Mouse (Mus musculus) ES-Bruce4 (cell line): ENCODE measurements around the gene Ttc21b. TPM values are rescaled to one million over a fixed set of nuclear protein-coding genes. Genes with fewer than 3 reads are reported as not detected.
A peak's percentile ranks its signal among the peaks of the same experiment; 100 is the strongest.

Source experiments
- H3K27ac ChIP-seq: 2 replicates; pipeline ENCODE4 v1.5.1; 2012; ENCODE audit warnings: low read length, inconsistent platforms; ENCODE audit not compliant: insufficient read depth
- H3K27me3 ChIP-seq: 2 replicates; pipeline ENCODE4 v1.6.1; 2012; ENCODE audit warnings: mild to moderate bottlenecking, low read length, inconsistent platforms; ENCODE audit not compliant: control insufficient read depth, poor library complexity, insufficient read depth, severe bottlenecking
- H3K36me3 ChIP-seq: 2 replicates; pipeline ENCODE4 v1.6.1; 2012; ENCODE audit warnings: inconsistent platforms, mild to moderate bottlenecking, low read length, moderate library complexity; ENCODE audit not compliant: control insufficient read depth, poor library complexity, insufficient read depth, severe bottlenecking
- H3K4me1 ChIP-seq: one replicate; pipeline ENCODE4 v1.8.1; 2011; ENCODE audit warnings: low read length; ENCODE audit not compliant: control insufficient read depth, insufficient read depth
- H3K4me3 ChIP-seq: 2 replicates; pipeline ENCODE4 v1.5.1; 2011; ENCODE audit warnings: low read depth, mild to moderate bottlenecking, low read length
- H3K9ac ChIP-seq: 2 replicates; pipeline ENCODE4 v1.6.1; 2012; ENCODE audit warnings: low read depth, mild to moderate bottlenecking, inconsistent platforms; ENCODE audit not compliant: poor library complexity, severe bottlenecking
- H3K9me3 ChIP-seq: replicated peaks from 2 replicates; pipeline ENCODE4 v1.6.1; 2012; ENCODE audit warnings: mild to moderate bottlenecking, low read length, inconsistent platforms; ENCODE audit not compliant: control insufficient read depth, poor library complexity, insufficient read depth, severe bottlenecking
- CTCF ChIP-seq: IDR thresholded peaks from one replicate; pipeline ENCODE4 v1.8.1; 2011; ENCODE audit warnings: low read depth, low read length
- EP300 ChIP-seq: IDR thresholded peaks from 2 replicates; pipeline ENCODE4 v1.6.1; 2011; ENCODE audit warnings: low read depth, low read length; ENCODE audit not compliant: insufficient read depth
- POLR2A ChIP-seq: IDR thresholded peaks from one replicate; pipeline ENCODE4 v1.8.1; 2011; ENCODE audit warnings: low read length; ENCODE audit not compliant: insufficient read depth
- polyA plus RNA-seq: library from polyadenylated mRNA; stranded (reverse); fragments of >200 nt; gene quantifications from 2 replicates; pipeline ENCODE4 v1.2.4, GENCODE M21; 2011; ENCODE audit warnings: low read depth; ENCODE audit not compliant: missing spikeins, insufficient read depth, insufficient read length

The Ttc21b gene
- 22.3 and 22.4 TPM in 2 replicates for polyA plus RNA-seq

- Histone ChIP-seq H3K27me3 (no peaks in the 10 kb centered on the region; the same call in 1 of the 2 replicates), H3K4me1 (no peaks in the 10 kb centered on the region), H3K27ac (no peak within 1 kb of the TSS), H3K4me3 (peak within 1 kb of the TSS; percentile 81), H3K9ac (peak within 1 kb of the TSS; percentile 57), H3K9me3 (no peaks in the 10 kb centered on the region), H3K36me3 (no peaks in the 10 kb centered on the region)
- TF ChIP-seq CTCF, result peak; percentile 25
- no peak for TF ChIP-seq EP300
- no peak for TF ChIP-seq POLR2A
Measured at GRCm38 (mm10) chr2:66256220-66257131, at the start of gene Ttc21b. Ttc21b (minus strand) TSS chr2:66256617.

GRCm38 (mm10) chr2:66272551-66272950 lies 16.1 kb upstream of the Ttc21b start:
- Histone ChIP-seq H3K36me3 (no peaks in the 10 kb centered on the region), H3K27ac (no peak overlapping the region), H3K9me3 (no peaks in the 10 kb centered on the region), H3K4me3 (no peak overlapping the region), H3K9ac (no peak overlapping the region), H3K27me3 (no peaks in the 10 kb centered on the region), H3K4me1 (no peaks in the 10 kb centered on the region)
- TF ChIP-seq CTCF (no peak), EP300 (no peak), POLR2A (no peak)

- Histone ChIP-seq H3K4me1 (peaks cover 3% of the 10 kb centered on the region), H3K9me3 (no peaks in the 10 kb centered on the region), H3K27me3 (no peaks in the 10 kb centered on the region), H3K27ac (no peak overlapping the region), H3K4me3 (no peak overlapping the region), H3K36me3 (no peaks in the 10 kb centered on the region; the same call in 1 of the 2 replicates), H3K9ac (no peak overlapping the region)
- TF ChIP-seq CTCF, result no peak
- TF ChIP-seq POLR2A, result no peak
- TF ChIP-seq EP300, result no peak
Measured at GRCm38 (mm10) chr2:66244013-66244412, 12.4 kb downstream of the Ttc21b start.

- Histone ChIP-seq H3K4me1 (peaks cover 3% of the 10 kb centered on the region), H3K4me3 (no peak overlapping the region), H3K9me3 (no peaks in the 10 kb centered on the region), H3K27ac (no peak overlapping the region), H3K9ac (no peak overlapping the region), H3K36me3 (no peaks in the 10 kb centered on the region), H3K27me3 (no peaks in the 10 kb centered on the region)
- TF ChIP-seq POLR2A, result no peak
- no peak for TF ChIP-seq EP300
- TF ChIP-seq CTCF, result no peak
Measured at GRCm38 (mm10) chr2:66240334-66240733, 16.1 kb downstream of the Ttc21b start.

GRCm38 (mm10) chr2:66238886-66239285 lies 17.5 kb downstream of the Ttc21b start:
- no peak overlapping the region for H3K4me3 ChIP-seq
- H3K4me1 ChIP-seq, result peaks cover 3% of the 10 kb centered on the region
- H3K27me3 ChIP-seq, result no peaks in the 10 kb centered on the region
- H3K36me3 ChIP-seq, result no peaks in the 10 kb centered on the region
- no peak overlapping the region for H3K9ac ChIP-seq
- TF ChIP-seq POLR2A (no peak), CTCF (no peak), EP300 (no peak)
- H3K27ac ChIP-seq, result no peak overlapping the region
- no peaks in the 10 kb centered on the region for H3K9me3 ChIP-seq

- Histone ChIP-seq H3K4me1 (no peaks in the 10 kb centered on the region), H3K36me3 (no peaks in the 10 kb centered on the region), H3K9ac (no peak overlapping the region), H3K27me3 (no peaks in the 10 kb centered on the region), H3K9me3 (no peaks in the 10 kb centered on the region), H3K27ac (no peak overlapping the region), H3K4me3 (no peak overlapping the region)
- TF ChIP-seq POLR2A (no peak), CTCF (no peak)
Measured at GRCm38 (mm10) chr2:66220954-66221353, 35.5 kb downstream of the Ttc21b start.
